Mouse (Mus musculus) midbrain, embryonic 12.5 days (tissue): Measurements from ENCODE around the gene Trp63. TPM values are rescaled to one million over a fixed set of nuclear protein-coding genes. Genes with fewer than 3 reads are reported as not detected.

Experiments
- ATAC-seq: fragments of 200-750 bp; cut with Nextera tagmentation; 2 replicates; pipeline ENCODE4 v1.8.0; 2017; ENCODE audit warnings: low read depth, moderate TSS enrichment, moderate library complexity; ENCODE audit not compliant: low FRiP score
- H3K27ac ChIP-seq: fragments of 300-500 bp; sonication (generic); replicated peaks from 2 replicates; pipeline ENCODE4 v1.5.1; 2016; ENCODE audit warnings: mild to moderate bottlenecking
- H3K27me3 ChIP-seq: fragments of 300-500 bp; sonication (generic); 2 replicates; pipeline ENCODE4 v1.6.1; 2016; ENCODE audit warnings: mild to moderate bottlenecking
- H3K36me3 ChIP-seq: fragments of 300-500 bp; sonication (generic); 2 replicates; pipeline ENCODE4 v1.6.1; 2016
- H3K4me1 ChIP-seq: fragments of 300-500 bp; sonication (generic); 2 replicates; pipeline ENCODE4 v1.6.1; 2016
- H3K4me2 ChIP-seq: fragments of 300-500 bp; sonication (generic); replicated peaks from 2 replicates; pipeline ENCODE4 v1.6.1; 2016; ENCODE audit warnings: mild to moderate bottlenecking, moderate library complexity
- H3K4me3 ChIP-seq: fragments of 300-500 bp; sonication (generic); 2 replicates; pipeline ENCODE4 v1.5.1; 2016; ENCODE audit warnings: mild to moderate bottlenecking
- H3K9ac ChIP-seq: fragments of 300-500 bp; sonication (generic); replicated peaks from 2 replicates; pipeline ENCODE4 v1.6.1; 2016; ENCODE audit warnings: mild to moderate bottlenecking, moderate library complexity
- H3K9me3 ChIP-seq: fragments of 300-500 bp; sonication (generic); 2 replicates; pipeline ENCODE4 v1.6.1; 2016; ENCODE audit warnings: mild to moderate bottlenecking
- WGBS: fragments of 180-500 bp; shearing (Covaris S2); methylation state at CpG from one replicate; pipeline ENCODE4 v1.1.7; 2016; 5-methylcytosine and 5-hydroxymethylcytosine counted together
- polyA plus RNA-seq: library from polyadenylated mRNA; unstranded; fragments of >200 nt; fragmentation: Nextera tagmentation; extraction: Ambion mirVana; gene quantifications from 2 replicates; pipeline ENCODE4 v1.2.1, GENCODE M21; 2016

Trp63 gene
- polyA plus RNA-seq, 1 experiment from 2014 or later, result 1.6 TPM

DNA sequence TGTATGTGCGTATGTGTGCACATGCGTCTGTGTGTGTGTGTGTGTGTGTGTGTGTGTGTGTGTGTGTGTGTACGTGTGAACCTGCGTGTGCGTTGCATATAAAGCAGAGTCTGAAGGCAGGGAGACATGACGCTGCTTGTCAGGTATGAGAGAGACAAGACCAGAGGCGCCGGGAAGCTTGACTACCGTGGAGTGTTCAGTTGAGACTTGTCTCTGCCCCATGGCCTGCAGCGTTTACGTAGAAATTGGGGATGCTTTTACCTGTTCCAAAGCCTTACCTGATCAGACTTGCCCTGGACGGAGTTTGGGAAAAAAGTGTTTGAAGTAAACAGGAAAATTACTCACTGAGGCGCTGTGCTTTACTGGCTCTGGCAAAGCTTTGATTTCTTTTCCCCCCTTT lies 160.1 kb downstream of the Trp63 start:
- no peak overlapping the region for H3K27ac ChIP-seq
- ATAC-seq, result no peak
- WGBS, result 96% methylated on average over 13 of the region's 13 CpGs

DNA sequence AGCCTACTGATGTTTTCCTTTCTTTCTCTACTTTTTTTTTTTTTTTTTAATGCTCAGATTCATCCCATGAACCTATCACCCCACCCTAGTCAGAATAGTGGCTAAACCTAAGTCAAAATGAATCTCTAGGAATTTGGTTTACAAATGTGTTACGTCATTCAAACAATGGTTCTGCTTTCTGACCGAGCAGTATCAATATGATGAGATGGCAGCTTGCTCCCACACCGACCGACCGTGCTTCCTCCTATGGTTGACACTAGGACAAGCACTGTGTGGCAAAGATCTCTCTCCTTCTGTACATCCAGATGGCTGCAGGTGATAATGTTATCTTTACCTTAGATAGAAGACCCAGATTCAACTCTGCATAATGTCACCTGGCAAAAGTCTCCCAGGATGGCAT lies 163.0 kb downstream of the Trp63 start:
- 91% methylated on average over 5 of the region's 5 CpGs for WGBS

More for the DNA sequence above, 160.1 kb downstream of the Trp63 start:
- Histone ChIP-seq H3K4me2 (no peak overlapping the region), H3K27me3 (no peaks in the 10 kb centered on the region), H3K9me3 (no peaks in the 10 kb centered on the region), H3K9ac (no peak overlapping the region), H3K36me3 (no peaks in the 10 kb centered on the region), H3K4me1 (no peaks in the 10 kb centered on the region), H3K4me3 (no peak overlapping the region)

DNA sequence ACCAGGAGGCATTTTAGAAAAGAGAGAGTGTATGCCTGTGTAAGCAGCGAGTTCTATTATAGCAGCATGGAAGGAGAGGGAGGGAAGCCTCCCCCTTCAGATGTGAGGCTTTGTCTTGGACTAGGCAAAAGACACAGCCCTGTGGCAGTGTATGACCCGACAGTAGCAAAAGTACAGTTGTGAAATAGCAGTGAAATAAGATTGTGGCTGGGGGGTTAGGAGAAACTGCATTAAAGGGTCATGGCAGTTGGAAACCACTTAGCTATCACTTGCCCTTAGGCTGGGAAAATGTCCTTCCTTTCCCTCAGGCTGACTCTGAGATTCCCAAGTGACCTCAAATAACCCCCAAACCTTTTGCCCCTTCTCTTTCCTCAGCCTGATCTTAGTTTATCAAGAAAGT lies 164.9 kb downstream of the Trp63 start:
- H3K4me1 ChIP-seq, result no peaks in the 10 kb centered on the region
- 68% methylated on average over 2 of the region's 2 CpGs for WGBS
- H3K4me2 ChIP-seq, result no peak overlapping the region
- H3K27me3 ChIP-seq, result no peaks in the 10 kb centered on the region
- H3K27ac ChIP-seq, result no peak overlapping the region
- H3K9ac ChIP-seq, result no peak overlapping the region
- no peak for ATAC-seq
- H3K36me3 ChIP-seq, result no peaks in the 10 kb centered on the region
- H3K4me3 ChIP-seq, result no peak overlapping the region
- H3K9me3 ChIP-seq, result no peaks in the 10 kb centered on the region

More for the DNA sequence above, 163.0 kb downstream of the Trp63 start:
- no peak for ATAC-seq
- Histone ChIP-seq H3K9ac (no peak overlapping the region), H3K4me3 (no peak overlapping the region), H3K4me2 (no peak overlapping the region), H3K9me3 (no peaks in the 10 kb centered on the region), H3K27me3 (no peaks in the 10 kb centered on the region), H3K36me3 (no peaks in the 10 kb centered on the region), H3K27ac (no peak overlapping the region), H3K4me1 (no peaks in the 10 kb centered on the region)

DNA sequence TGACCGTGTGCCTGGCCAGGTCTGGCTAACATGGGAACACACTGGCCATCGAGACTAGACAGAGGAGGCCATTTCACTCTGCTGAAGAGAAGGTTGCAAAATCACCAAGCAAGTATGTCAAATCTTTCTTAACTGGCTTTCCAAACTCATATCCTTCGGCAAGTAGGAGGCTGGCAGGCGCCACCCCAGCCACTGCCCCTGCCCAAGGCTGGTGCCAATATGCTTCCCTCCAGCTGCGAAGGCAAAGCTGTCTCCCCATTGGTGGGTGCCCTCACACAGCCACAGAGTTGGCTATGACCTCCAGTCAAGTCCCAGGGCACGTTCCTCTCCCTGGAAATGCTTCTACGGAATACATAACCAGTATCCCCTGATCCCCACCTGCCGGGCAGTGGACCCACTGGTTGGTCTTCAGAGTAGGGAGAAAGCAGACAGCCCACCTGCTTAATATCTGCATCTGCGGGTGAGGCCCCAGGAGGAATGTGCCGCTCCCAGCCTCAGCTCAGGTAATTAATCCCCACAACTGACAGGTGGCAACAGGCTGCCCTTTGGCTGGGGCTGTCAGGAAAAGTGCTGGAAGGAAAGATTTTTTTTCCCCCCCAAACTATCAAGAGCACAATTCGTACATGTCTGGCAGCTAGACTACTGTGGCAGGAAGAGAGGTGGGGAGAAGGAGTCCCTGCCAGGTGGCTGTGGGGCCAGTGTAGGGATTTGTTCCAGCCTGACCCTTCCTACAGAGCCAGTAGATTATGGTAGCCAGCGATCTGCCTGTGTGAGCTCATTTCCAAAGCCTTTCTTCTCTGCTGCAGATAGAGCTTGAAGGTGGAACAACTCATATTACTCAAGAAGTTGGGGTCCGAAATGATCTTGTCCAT lies 166.3 kb downstream of the Trp63 start:
- Histone ChIP-seq H3K9me3 (no peaks in the 10 kb centered on the region), H3K4me2 (no peak overlapping the region), H3K36me3 (no peaks in the 10 kb centered on the region), H3K27ac (no peak overlapping the region), H3K27me3 (no peaks in the 10 kb centered on the region), H3K4me1 (no peaks in the 10 kb centered on the region), H3K9ac (no peak overlapping the region), H3K4me3 (no peak overlapping the region)
- ATAC-seq, result no peak
- 77% methylated on average over 13 of the region's 13 CpGs for WGBS

DNA sequence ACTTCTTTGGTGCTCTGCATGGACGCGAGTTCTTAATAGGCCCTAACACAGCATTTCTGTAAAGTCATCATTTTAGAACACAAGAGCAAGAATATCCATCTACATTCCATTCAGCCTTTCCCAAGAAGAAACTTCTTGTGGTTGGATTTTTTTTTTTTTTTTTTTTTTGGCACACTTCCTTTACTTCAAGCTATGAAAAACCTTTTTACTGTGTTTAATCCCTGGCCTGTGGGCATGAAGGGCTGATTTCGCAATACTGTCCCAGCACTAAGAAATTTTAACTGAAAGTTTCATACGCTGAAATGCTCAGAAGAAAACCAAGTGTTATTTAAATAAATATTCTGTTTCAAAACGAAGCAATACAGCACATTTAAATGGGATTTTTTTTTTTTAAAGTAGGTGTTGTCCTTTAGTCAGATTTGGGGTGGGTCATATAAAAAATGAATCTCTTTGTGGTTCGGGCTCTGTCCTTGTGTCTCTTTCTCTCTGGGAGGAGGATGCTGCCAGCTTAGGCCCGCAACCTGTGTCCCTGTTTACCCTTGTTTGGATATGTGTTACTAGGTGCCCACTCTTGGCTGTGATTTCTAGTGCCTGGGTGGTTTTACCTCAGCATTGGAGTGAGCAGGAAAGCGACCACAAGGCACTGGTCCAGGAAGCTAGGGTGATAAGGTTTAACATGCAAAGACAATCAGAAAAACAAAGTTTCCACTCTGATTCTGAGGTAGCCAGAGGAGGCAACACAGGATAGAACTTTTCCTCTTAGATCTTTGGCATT lies 177.4 kb downstream of the Trp63 start:
- Histone ChIP-seq H3K27me3 (no peaks in the 10 kb centered on the region), H3K4me1 (peaks cover 3% of the 10 kb centered on the region; the same call in 1 of the 2 replicates), H3K4me3 (no peak overlapping the region), H3K4me2 (no peak overlapping the region), H3K27ac (no peak overlapping the region), H3K9me3 (no peaks in the 10 kb centered on the region), H3K9ac (no peak overlapping the region), H3K36me3 (no peaks in the 10 kb centered on the region)
- no peak for ATAC-seq
- 92% methylated on average over 8 of the region's 8 CpGs for WGBS

DNA sequence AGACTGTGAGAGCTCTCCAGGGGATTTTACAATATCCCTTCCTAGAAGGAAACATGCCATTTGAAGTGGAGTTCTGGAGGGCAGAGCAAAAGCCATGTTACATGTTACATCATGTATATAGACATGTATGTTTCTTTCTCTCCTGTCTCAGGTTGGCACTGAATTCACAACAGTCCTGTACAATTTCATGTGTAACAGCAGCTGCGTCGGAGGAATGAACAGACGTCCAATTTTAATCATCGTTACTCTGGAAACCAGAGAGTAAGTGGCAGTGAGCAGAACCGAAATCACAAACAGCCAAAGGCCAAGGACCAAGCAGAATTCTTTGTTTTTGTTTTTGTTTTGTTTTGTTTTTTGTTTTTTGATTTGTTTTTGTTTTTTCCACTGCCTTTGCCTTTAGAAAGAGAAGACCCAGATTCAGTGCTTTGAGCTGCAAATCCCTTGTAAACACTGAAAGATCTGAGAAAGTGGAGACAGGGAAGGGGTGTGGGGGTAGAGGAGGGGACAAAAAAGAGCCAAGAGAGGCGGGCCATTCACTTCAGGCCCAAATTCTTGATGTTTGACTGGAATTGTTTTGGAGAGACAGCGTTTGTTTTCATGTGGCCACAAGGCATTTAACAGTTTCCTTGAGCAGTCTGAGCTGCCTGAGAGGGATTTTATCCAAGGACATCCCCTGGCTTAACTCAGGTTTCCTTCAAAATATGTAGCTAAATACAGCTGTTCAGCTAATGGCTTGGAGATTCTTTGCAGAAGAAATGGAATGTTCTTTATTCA lies 181.7 kb downstream of the Trp63 start:
- Histone ChIP-seq H3K9ac (no peak overlapping the region), H3K27me3 (no peaks in the 10 kb centered on the region), H3K9me3 (no peaks in the 10 kb centered on the region), H3K27ac (no peak overlapping the region), H3K36me3 (no peaks in the 10 kb centered on the region), H3K4me2 (no peak overlapping the region), H3K4me3 (no peak overlapping the region), H3K4me1 (peaks cover 3% of the 10 kb centered on the region; the same call in 1 of the 2 replicates)
- ATAC-seq, result no peak
- WGBS, result 56% methylated on average over 7 of the region's 7 CpGs

DNA sequence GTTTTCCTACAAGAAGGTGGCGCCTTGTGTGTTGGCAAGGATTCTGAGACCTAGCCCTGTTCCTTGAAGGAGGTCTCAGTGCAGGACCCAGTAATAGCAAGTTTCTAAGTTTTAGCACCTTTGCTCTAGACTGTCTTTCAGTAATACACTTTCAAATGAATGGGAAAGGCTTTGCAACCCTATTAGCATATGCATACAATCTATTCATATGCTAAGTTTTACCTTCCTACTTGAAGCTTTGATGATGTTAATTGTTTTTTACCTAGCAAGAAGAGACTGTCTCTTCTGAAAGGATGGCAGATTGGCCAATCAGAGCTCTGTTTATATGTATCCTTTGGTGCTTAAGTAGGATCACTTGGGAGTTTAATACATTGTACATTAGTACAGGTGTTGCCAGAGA lies 187.9 kb downstream of the Trp63 start:
- WGBS, result 95% methylated on average over 1 of the region's 1 CpGs
- Histone ChIP-seq H3K9ac (no peak overlapping the region), H3K4me2 (no peak overlapping the region), H3K9me3 (no peaks in the 10 kb centered on the region), H3K4me1 (no peaks in the 10 kb centered on the region), H3K4me3 (no peak overlapping the region), H3K27ac (no peak overlapping the region), H3K36me3 (no peaks in the 10 kb centered on the region), H3K27me3 (no peaks in the 10 kb centered on the region)
- no peak for ATAC-seq

DNA sequence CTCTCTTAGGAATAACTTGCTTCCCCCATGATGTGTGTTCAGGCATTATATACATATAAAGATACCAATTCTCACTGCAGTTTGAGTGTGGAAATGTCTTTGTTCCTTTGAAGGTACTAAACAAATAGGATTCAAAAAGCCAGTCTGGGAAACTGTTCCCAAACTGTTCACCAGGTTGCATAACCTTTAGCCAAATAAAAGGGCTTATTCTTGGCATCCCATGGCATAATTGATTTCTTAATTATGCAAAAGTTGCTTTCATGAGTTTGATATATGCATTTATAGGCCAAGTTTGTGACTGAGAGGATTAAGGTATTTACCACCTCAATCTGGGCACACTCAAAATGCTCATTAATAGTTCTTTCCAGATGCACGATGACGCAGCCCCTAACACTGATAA lies 192.1 kb downstream of the Trp63 start:
- Histone ChIP-seq H3K4me3 (no peak overlapping the region), H3K36me3 (no peaks in the 10 kb centered on the region), H3K9ac (no peak overlapping the region), H3K4me2 (no peak overlapping the region), H3K27me3 (no peaks in the 10 kb centered on the region), H3K27ac (no peak overlapping the region), H3K4me1 (no peaks in the 10 kb centered on the region), H3K9me3 (no peaks in the 10 kb centered on the region)
- ATAC-seq, result no peak
- WGBS, result 93% methylated on average over 2 of the region's 2 CpGs

DNA sequence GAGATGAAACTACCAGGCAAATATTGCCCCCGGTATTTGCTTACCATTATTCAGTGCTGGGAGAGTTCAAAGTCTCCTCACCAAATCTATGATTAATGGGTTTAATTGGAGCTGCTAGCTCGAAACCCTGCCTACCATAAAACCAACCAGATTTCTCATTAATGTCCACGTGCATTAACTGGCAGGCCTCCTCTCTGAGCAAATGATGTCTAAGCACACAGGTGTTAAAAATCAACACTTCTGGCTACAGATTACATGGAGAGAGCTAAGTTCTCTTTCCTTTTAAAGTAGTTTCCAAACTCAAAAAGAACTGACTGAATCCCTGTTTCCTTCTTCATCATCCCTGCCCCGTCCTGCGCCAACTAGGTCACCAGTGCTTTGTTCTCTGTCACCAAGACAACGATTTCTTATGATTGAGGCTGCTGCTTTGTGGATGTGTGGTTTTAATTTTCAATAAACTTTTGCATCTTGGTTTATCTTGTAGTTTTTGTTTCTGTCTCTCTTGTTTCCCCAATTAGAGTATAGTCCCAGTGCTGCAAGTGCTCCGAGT lies 193.9 kb downstream of the Trp63 start:
- 77% methylated on average over 7 of the region's 7 CpGs for WGBS
- H3K9me3 ChIP-seq, result no peaks in the 10 kb centered on the region
- no peak overlapping the region for H3K4me3 ChIP-seq
- H3K9ac ChIP-seq, result no peak overlapping the region
- H3K27ac ChIP-seq, result no peak overlapping the region
- ATAC-seq, result no peak
- no peak overlapping the region for H3K4me2 ChIP-seq
- no peaks in the 10 kb centered on the region for H3K27me3 ChIP-seq
- no peaks in the 10 kb centered on the region for H3K4me1 ChIP-seq
- no peaks in the 10 kb centered on the region for H3K36me3 ChIP-seq

DNA sequence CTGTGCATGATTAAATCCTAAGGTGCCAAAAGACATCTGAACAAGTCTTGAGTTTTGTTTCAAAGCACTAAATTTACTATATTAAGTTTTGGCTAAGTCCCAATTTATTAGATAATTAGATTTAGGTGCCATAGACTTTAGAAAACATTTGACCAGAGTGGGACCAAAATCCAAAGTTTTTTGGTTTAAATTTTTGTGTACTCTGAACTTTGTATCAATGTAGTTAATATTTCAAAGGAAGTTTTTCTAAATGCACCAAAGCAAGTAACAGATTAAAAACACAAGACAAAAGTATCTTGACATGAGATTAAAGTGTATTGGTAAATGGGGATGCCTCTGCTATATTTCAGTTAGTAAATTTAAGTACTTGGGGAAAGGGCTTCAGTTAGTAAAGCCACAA lies 194.6 kb downstream of the Trp63 start:
- H3K4me3 ChIP-seq, result no peak overlapping the region
- no peaks in the 10 kb centered on the region for H3K27me3 ChIP-seq
- no peaks in the 10 kb centered on the region for H3K4me1 ChIP-seq
- no peaks in the 10 kb centered on the region for H3K36me3 ChIP-seq
- no peak overlapping the region for H3K4me2 ChIP-seq
- ATAC-seq, result no peak
- H3K9me3 ChIP-seq, result no peaks in the 10 kb centered on the region
- H3K27ac ChIP-seq, result no peak overlapping the region
- H3K9ac ChIP-seq, result no peak overlapping the region

DNA sequence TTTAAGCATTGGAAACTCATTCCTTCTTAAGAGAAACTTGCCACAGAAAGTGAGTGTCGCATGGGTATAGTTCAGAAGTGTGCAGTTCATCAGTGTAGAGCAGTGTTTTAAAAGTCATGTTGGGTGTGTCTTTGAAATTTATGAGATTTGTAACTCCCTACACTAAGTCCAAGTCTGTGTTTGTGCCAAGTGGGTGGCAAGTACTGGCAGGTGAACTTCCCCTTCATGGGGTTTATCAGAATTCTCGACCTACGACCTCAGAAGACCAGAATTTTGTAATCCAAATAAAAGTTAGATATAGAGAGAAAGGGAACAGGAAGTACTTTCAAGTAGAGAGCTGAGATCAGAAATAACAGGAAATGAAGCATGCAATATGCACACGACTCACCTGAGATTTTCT lies 215.5 kb downstream of the Trp63 start:
- no peak for ATAC-seq
- no peaks in the 10 kb centered on the region for H3K9me3 ChIP-seq
- H3K27ac ChIP-seq, result no peak overlapping the region
- peaks cover 3% of the 10 kb centered on the region; the same call in 1 of the 2 replicates for H3K4me1 ChIP-seq
- no peak overlapping the region for H3K4me3 ChIP-seq
- H3K36me3 ChIP-seq, result no peaks in the 10 kb centered on the region
- no peaks in the 10 kb centered on the region for H3K27me3 ChIP-seq
- H3K9ac ChIP-seq, result no peak overlapping the region
- WGBS, result 82% methylated on average over 4 of the region's 4 CpGs
- H3K4me2 ChIP-seq, result no peak overlapping the region
